Mouse (Mus musculus) neural tube, embryonic 14.5 days (tissue): Measurements from ENCODE around the gene Serinc3. TPM values are rescaled to one million over a fixed set of nuclear protein-coding genes. Genes with fewer than 3 reads are reported as not detected.

Source experiments
- ATAC-seq: fragments of 200-750 bp; cut with Nextera tagmentation; 2 replicates; pipeline ENCODE4 v1.8.0; 2017; ENCODE audit warnings: low read depth, mild to moderate bottlenecking, moderate TSS enrichment, moderate library complexity
- H3K27ac ChIP-seq: fragments of 300-500 bp; sonication (generic); 2 replicates; pipeline ENCODE4 v1.5.1; 2014; ENCODE audit warnings: low read depth, mild to moderate bottlenecking, control low read depth, low read length, moderate library complexity, mixed read lengths
- H3K27me3 ChIP-seq: fragments of 300-500 bp; sonication (generic); 2 replicates; pipeline ENCODE4 v1.6.1; 2014; ENCODE audit warnings: low read length; ENCODE audit not compliant: control insufficient read depth, insufficient read depth
- H3K36me3 ChIP-seq: fragments of 300-500 bp; sonication (generic); 2 replicates; pipeline ENCODE4 v1.6.1; 2014; ENCODE audit warnings: low read length, mixed read lengths; ENCODE audit not compliant: control insufficient read depth, insufficient read depth
- H3K4me1 ChIP-seq: fragments of 300-500 bp; sonication (generic); 2 replicates; pipeline ENCODE4 v1.6.1; 2014; ENCODE audit warnings: low read length; ENCODE audit not compliant: control insufficient read depth, insufficient read depth
- H3K4me2 ChIP-seq: fragments of 300-500 bp; sonication (generic); 2 replicates; pipeline ENCODE4 v1.6.1; 2014; ENCODE audit warnings: mild to moderate bottlenecking, low read depth, low read length, control low read depth
- H3K4me3 ChIP-seq: fragments of 300-500 bp; sonication (generic); 2 replicates; pipeline ENCODE4 v1.5.1; 2014; ENCODE audit warnings: low read depth, low read length, control low read depth, mixed read lengths
- H3K9ac ChIP-seq: fragments of 300-500 bp; sonication (generic); replicated peaks from 2 replicates; pipeline ENCODE4 v1.6.1; 2014; ENCODE audit warnings: low read depth, mild to moderate bottlenecking, control low read depth, low read length, mixed read lengths
- H3K9me3 ChIP-seq: fragments of 300-500 bp; sonication (generic); 2 replicates; pipeline ENCODE4 v1.6.1; 2016; ENCODE audit warnings: low read length; ENCODE audit not compliant: control insufficient read depth
- WGBS: fragments of 180-500 bp; shearing (Covaris S2); extraction: QIAGEN DNeasy Blood & Tissue Kit; methylation state at CpG from one replicate; pipeline ENCODE4 v1.1.7; 2014; 5-methylcytosine and 5-hydroxymethylcytosine counted together
- polyA plus RNA-seq: library from polyadenylated mRNA; unstranded; fragments of >200 nt; fragmentation: Nextera tagmentation; extraction: Ambion mirVana; gene quantifications from 2 replicates; pipeline ENCODE4 v1.2.1, GENCODE M21; 2014

Gene Serinc3
- polyA plus RNA-seq, 1 experiment from 2014 or later: 39.0 TPM

GRCm38 (mm10) chr2:163686886-163687285, 42.0 kb upstream of the Serinc3 start:
- Histone ChIP-seq H3K9me3 (no peaks in the 10 kb centered on the region; the same call in 1 of the 2 replicates), H3K4me2 (no peak overlapping the region), H3K27me3 (no peaks in the 10 kb centered on the region), H3K36me3 (no peaks in the 10 kb centered on the region), H3K9ac (no peak overlapping the region), H3K27ac (no peak overlapping the region), H3K4me1 (0 out of 2 replicates have a peak, but pooled peaks cover 6% of the 10 kb centered on the region), H3K4me3 (no peak overlapping the region)
- no peak for ATAC-seq
- WGBS: 37% methylated on average over 3 of the region's 3 CpGs

DNA sequence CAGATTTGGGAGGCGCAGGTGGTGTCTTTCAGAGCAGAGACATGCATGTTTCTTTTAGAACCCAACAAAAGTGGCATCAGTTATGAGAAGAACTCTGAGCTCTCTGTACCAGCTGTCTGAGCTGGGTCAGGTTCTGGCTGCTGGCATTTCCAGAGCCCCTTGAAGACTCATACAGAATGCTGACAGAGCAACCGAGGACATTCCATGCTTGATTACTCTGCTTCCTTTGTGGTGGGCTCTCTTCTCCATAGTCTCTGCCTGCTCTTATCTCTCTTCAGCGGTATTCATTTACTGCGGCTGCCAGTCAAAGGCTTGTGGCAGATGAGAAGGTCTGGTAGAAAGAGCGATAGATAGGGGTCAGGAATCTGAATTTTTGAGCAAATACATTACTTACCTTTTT, 41.3 kb upstream of the Serinc3 start:
- no peak for ATAC-seq
- Histone ChIP-seq H3K27me3 (no peaks in the 10 kb centered on the region), H3K4me2 (no peak overlapping the region), H3K27ac (no peak overlapping the region), H3K4me1 (0 out of 2 replicates have a peak, but pooled peaks cover 6% of the 10 kb centered on the region), H3K9me3 (no peaks in the 10 kb centered on the region; the same call in 1 of the 2 replicates), H3K4me3 (no peak overlapping the region), H3K36me3 (no peaks in the 10 kb centered on the region), H3K9ac (no peak overlapping the region)
- 84% methylated on average over 5 of the region's 5 CpGs for WGBS

DNA sequence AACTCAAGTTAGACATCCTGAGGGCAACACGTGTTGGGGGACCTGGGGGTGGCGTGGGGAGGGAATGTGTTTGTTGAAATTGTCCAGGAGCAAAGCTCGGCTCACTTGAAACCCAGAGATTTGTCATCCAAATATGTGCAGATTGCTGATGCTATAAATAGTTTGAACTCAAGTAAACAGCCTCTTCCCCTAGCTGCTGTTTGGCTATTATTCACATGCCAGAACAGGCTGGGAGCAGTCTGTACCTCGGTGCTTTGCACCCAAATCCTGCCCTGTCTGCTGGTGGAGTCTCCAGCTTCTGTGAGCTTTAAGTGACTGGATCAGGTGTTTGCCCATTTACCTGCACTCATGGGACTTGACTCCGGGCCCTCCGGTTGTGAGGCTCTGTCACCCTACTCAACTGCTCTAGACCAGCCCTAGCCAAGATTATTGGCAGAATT, 40.9 kb upstream of the Serinc3 start:
- Histone ChIP-seq H3K4me1 (0 out of 2 replicates have a peak, but pooled peaks cover 6% of the 10 kb centered on the region), H3K36me3 (no peaks in the 10 kb centered on the region), H3K9me3 (no peaks in the 10 kb centered on the region; the same call in 1 of the 2 replicates), H3K9ac (no peak overlapping the region), H3K4me3 (no peak overlapping the region), H3K27ac (no peak overlapping the region), H3K4me2 (no peak overlapping the region), H3K27me3 (no peaks in the 10 kb centered on the region)
- 77% methylated on average over 6 of the region's 6 CpGs for WGBS
- ATAC-seq: no peak

DNA sequence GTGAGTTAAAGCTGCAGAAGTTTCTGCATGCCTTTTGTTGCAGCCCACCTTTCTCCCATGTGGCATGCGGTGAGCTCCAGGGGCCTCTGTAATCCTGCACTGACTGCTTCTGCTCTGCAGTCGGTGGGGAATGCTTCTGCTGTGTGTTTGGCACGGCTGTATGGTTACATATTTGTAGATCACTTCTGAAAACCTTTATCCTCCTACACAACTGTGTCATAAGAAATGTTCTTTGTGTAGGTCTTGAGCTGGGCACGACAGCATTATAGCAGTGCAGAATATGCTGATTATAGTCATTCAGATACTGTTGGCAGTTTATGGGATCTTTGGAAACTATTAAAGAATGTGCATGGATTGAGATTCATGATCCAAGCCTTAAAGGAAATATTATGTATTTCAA, 40.4 kb upstream of the Serinc3 start:
- H3K4me2 ChIP-seq: no peak overlapping the region
- H3K9ac ChIP-seq: no peak overlapping the region
- WGBS: 69% methylated on average over 4 of the region's 4 CpGs
- no peaks in the 10 kb centered on the region for H3K27me3 ChIP-seq
- no peaks in the 10 kb centered on the region; the same call in 1 of the 2 replicates for H3K9me3 ChIP-seq
- no peak overlapping the region for H3K4me3 ChIP-seq
- no peak for ATAC-seq
- no peaks in the 10 kb centered on the region for H3K36me3 ChIP-seq
- 0 out of 2 replicates have a peak, but pooled peaks cover 1% of the 10 kb centered on the region for H3K4me1 ChIP-seq
- H3K27ac ChIP-seq: 0 out of 2 replicates have a peak overlapping the region, but pooled peaks have one; percentile 31

- Histone ChIP-seq H3K4me2 (no peak overlapping the region), H3K36me3 (no peaks in the 10 kb centered on the region), H3K4me1 (no peaks in the 10 kb centered on the region), H3K9me3 (no peaks in the 10 kb centered on the region; the same call in 1 of the 2 replicates), H3K9ac (no peak overlapping the region), H3K4me3 (no peak overlapping the region), H3K27me3 (no peaks in the 10 kb centered on the region), H3K27ac (no peak overlapping the region)
- no peak for ATAC-seq
- WGBS: 96% methylated on average over 2 of the region's 2 CpGs
Observed at GRCm38 (mm10) chr2:163682344-163682743, 37.4 kb upstream of the Serinc3 start.

- no peaks in the 10 kb centered on the region for H3K36me3 ChIP-seq
- no peak overlapping the region for H3K4me2 ChIP-seq
- ATAC-seq: no peak
- H3K4me1 ChIP-seq: no peaks in the 10 kb centered on the region
- 96% methylated on average over 3 of the region's 3 CpGs for WGBS
- H3K9ac ChIP-seq: no peak overlapping the region
- no peak overlapping the region for H3K27ac ChIP-seq
- H3K9me3 ChIP-seq: no peaks in the 10 kb centered on the region
- H3K27me3 ChIP-seq: no peaks in the 10 kb centered on the region
- H3K4me3 ChIP-seq: no peak overlapping the region
Observed at GRCm38 (mm10) chr2:163676745-163677144, 31.8 kb upstream of the Serinc3 start.

GRCm38 (mm10) chr2:163676321-163676720, 31.4 kb upstream of the Serinc3 start:
- no peak for ATAC-seq
- H3K4me3 ChIP-seq: no peak overlapping the region
- no peaks in the 10 kb centered on the region for H3K27me3 ChIP-seq
- no peak overlapping the region for H3K27ac ChIP-seq
- no peaks in the 10 kb centered on the region for H3K9me3 ChIP-seq
- no peak overlapping the region for H3K4me2 ChIP-seq
- WGBS: 92% methylated on average over 4 of the region's 4 CpGs
- no peaks in the 10 kb centered on the region for H3K36me3 ChIP-seq
- H3K4me1 ChIP-seq: no peaks in the 10 kb centered on the region
- H3K9ac ChIP-seq: no peak overlapping the region

GRCm38 (mm10) chr2:163675662-163676061, 30.7 kb upstream of the Serinc3 start:
- Histone ChIP-seq H3K9me3 (no peaks in the 10 kb centered on the region), H3K4me2 (no peak overlapping the region), H3K36me3 (no peaks in the 10 kb centered on the region), H3K27me3 (no peaks in the 10 kb centered on the region), H3K9ac (no peak overlapping the region), H3K4me1 (no peaks in the 10 kb centered on the region), H3K27ac (no peak overlapping the region), H3K4me3 (no peak overlapping the region)
- no peak for ATAC-seq
- 82% methylated on average over 6 of the region's 6 CpGs for WGBS

DNA sequence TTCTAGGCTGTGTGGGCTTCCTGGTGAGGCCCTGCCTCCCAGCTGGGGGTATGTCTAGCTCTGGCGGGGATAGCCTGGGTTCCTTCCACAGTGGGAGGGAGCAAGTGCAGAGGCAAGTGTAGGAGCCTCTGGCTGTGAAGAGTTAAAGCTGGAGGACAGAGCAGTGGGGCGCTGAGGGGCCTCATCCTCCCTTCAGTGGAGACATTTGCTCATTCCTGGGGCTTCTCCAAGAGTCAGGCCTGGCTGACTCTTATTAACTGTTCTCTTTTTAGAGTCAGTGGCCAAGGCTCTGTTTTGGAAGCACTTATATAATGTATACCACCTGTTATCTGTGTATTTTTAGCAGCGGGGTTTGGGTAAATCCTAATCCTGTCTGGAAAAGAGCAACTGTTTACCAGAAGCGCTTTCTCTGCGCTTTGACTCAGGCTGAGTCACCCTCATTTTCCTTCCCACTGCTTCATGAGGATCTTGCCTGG, 30.3 kb upstream of the Serinc3 start:
- H3K9ac ChIP-seq: 0 out of 2 replicates have a peak overlapping the region, but pooled peaks have one; percentile 16
- H3K4me2 ChIP-seq: no peak overlapping the region
- no peaks in the 10 kb centered on the region for H3K36me3 ChIP-seq
- WGBS: 58% methylated on average over 5 of the region's 5 CpGs
- ATAC-seq: no peak; the same call in 1 of the 2 replicates
- H3K27me3 ChIP-seq: no peaks in the 10 kb centered on the region
- no peaks in the 10 kb centered on the region for H3K4me1 ChIP-seq
- no peaks in the 10 kb centered on the region for H3K9me3 ChIP-seq
- no peak overlapping the region for H3K4me3 ChIP-seq
- H3K27ac ChIP-seq: no peak overlapping the region
